ENCODE assay signal across 14 mouse cellular contexts in the genomic region with DNA sequence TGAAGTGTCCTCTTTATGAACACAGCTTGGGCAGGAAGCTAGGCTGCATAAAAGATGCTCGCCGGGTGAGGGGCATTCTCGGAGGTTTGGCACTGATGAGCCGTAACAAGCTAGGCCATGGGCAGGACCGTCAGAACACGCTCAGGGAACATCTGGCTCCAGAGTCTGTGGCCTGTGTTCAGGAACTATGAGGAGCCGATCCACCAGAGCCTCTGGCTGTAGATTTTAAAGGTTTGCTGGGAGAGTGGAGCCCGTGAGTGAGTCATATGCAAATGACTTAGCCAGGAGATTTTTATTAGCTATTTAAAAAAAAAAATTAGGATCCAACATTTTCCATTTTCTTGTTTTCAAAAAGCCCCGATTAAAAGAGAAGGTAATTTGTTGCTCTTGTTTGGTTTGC.
DNase-seq lines count a peak whose midpoint lies in the region; ATAC-seq and TF ChIP-seq lines count a peak whose summit lies in the region.
"Had no signal": no experiment of that assay in that cellular context is flagged by ENCODE, and none has a peak within 500 bp of the region (broad histone marks: within the 10 kb centered on the region; RNA-seq: fewer than 3 reads in every experiment).

No protein-coding gene starts in this region.

- intact Hi-C loops in left cerebral cortex, postnatal 25 days (cut with DNase I): no loop called here
- intact Hi-C loops in left cerebral cortex, postnatal 10 days (cut with DNase I): loop anchor here (10.0 kb wide), 1 partner anchor 722 kb away; a partner anchor contains a TSS

- no peak for ATAC-seq in megakaryocyte, adult 5-6 weeks (ENCODE audit: poor library complexity, severe bottlenecking)

- no peak for TF ChIP-seq CTCF in brain, embryonic 14.5 days (IDR thresholded peaks at IDR 0.05; ENCODE audit: borderline replicate concordance, extremely low read depth, insufficient read depth, insufficient read length)

- DNase-seq in left cerebral cortex, postnatal 25 days (ENCODE audit: low spot score in 2 of 2): peak; percentile 20 to 22
- no peak for DNase-seq in left cerebral cortex, postnatal 10 days (ENCODE audit: extremely low spot score in 1 of 2, low spot score in 2 of 2)
- peak; percentile 42 for DNase-seq in urinary bladder, postnatal 14 days (ENCODE audit: low spot score)
- DNase-seq in urinary bladder, postnatal 25 days (ENCODE audit: low spot score): no peak
- peak; percentile 30 for DNase-seq in brain, embryonic 14.5 days (ENCODE audit: low read depth)
- no peak for DNase-seq in kidney, adult 9 months
- DNase-seq: adrenal gland, postnatal 25 days; cerebellum, postnatal 10 days; kidney, postnatal 36 days; liver, embryonic 13.5 days; lung, embryonic 14.5 days; lung, postnatal 36 days; right cerebral cortex, postnatal 4 days had no signal

- no peak for TF ChIP-seq POLR2A in brain, embryonic 14.5 days (IDR thresholded peaks at IDR 0.05; ENCODE audit: borderline replicate concordance, extremely low read depth, insufficient read depth, insufficient read length, poor library complexity, severe bottlenecking)

Comparison
In these comparisons a context has a peak if more than half of its experiments do, and no peak if none do; other contexts are left out.
1. DNase-seq: peak in left cerebral cortex, postnatal 25 days (2 of 2), urinary bladder, postnatal 14 days (single experiment) and brain, embryonic 14.5 days (single experiment); none in left cerebral cortex, postnatal 10 days (0 of 2), urinary bladder, postnatal 25 days (single experiment) and kidney, adult 9 months (single experiment).